Mouse (Mus musculus) heart, postnatal 36 days (tissue): ENCODE results near the gene 4930568D16Rik. TPM values are rescaled to one million over a fixed set of nuclear protein-coding genes. Genes with fewer than 3 reads are reported as not detected.

Experiments used
- DNase-seq, 2 experiments: peaks; one replicate each; pipeline ENCODE4 v3.0.0; 2021 to 2022
- intact Hi-C: fragments of 180-260 bp; cut with DNase I; formaldehyde crosslinking; loops from one replicate; pipeline ENCODE4 v1.15.1; 2025
- total RNA-seq, 2 experiments: library from RNA; stranded (reverse); gene quantifications; 2 replicates each; pipeline ENCODE4 v1.2.3; 2021

4930568D16Rik gene
- total RNA-seq, 2 experiments from 2014 or later: not detected

- intact Hi-C loops: loop anchor here (1.0 to 2.0 kb wide), 2 partner anchors 48 to 51 kb away; partner anchors contain the start of gene 4930402F06Rik
- DNase-seq: no peak
Measured at GRCm38 (mm10) chr2:35349184-35349583, 18.3 kb downstream of the 4930568D16Rik start.

- no peak for DNase-seq
- intact Hi-C loops: no loop called here
Measured at GRCm38 (mm10) chr2:35345984-35346383, 21.5 kb downstream of the 4930568D16Rik start.

GRCm38 (mm10) chr2:35342605-35343004 lies 24.9 kb downstream of the 4930568D16Rik start:
- DNase-seq: no peak
- intact Hi-C loops: no loop called here

GRCm38 (mm10) chr2:35338707-35339106 lies 28.8 kb downstream of the 4930568D16Rik start:
- peak; percentile 61 to 64 for DNase-seq
- intact Hi-C loops: no loop called here

GRCm38 (mm10) chr2:35338036-35338435 lies 29.5 kb downstream of the 4930568D16Rik start:
- intact Hi-C loops: no loop called here
- DNase-seq: no peak

GRCm38 (mm10) chr2:35337419-35337818 lies 30.1 kb downstream of the 4930568D16Rik start:
- no peak for DNase-seq
- intact Hi-C loops: loop anchor here (2.0 kb wide), 1 partner anchor 15 kb away; no protein-coding TSS in a partner anchor

GRCm38 (mm10) chr2:35336388-35337280 lies 30.9 kb downstream of the 4930568D16Rik start, which contains the start of gene Stom:
TSS of gene Stom (minus strand) at chr2:35336976.
- DNase-seq: peak; percentile 100
- intact Hi-C loops: loop anchor here (2.0 kb wide), 1 partner anchor 14 kb away; no protein-coding TSS in a partner anchor

- no peak for DNase-seq
- intact Hi-C loops: loop anchor here (2.0 kb wide), 1 partner anchor 13 kb away; no protein-coding TSS in a partner anchor
Measured at GRCm38 (mm10) chr2:35335620-35336019, 31.9 kb downstream of the 4930568D16Rik start.

- DNase-seq: no peak
- intact Hi-C loops: no loop called here
Measured at GRCm38 (mm10) chr2:35333670-35334069, 33.9 kb downstream of the 4930568D16Rik start.

- intact Hi-C loops: no loop called here
- no peak for DNase-seq
Measured at GRCm38 (mm10) chr2:35331205-35331604, 36.3 kb downstream of the 4930568D16Rik start.

GRCm38 (mm10) chr2:35329061-35329460 lies 38.5 kb downstream of the 4930568D16Rik start:
- intact Hi-C loops: no loop called here
- no peak for DNase-seq

- DNase-seq: no peak
- intact Hi-C loops: no loop called here
Measured at GRCm38 (mm10) chr2:35328064-35328792, 39.3 kb downstream of the 4930568D16Rik start.

GRCm38 (mm10) chr2:35327583-35327982 lies 39.9 kb downstream of the 4930568D16Rik start:
- no peak for DNase-seq
- intact Hi-C loops: no loop called here

GRCm38 (mm10) chr2:35326931-35327330 lies 40.6 kb downstream of the 4930568D16Rik start:
- intact Hi-C loops: no loop called here
- no peak for DNase-seq

- intact Hi-C loops: no loop called here
Measured at GRCm38 (mm10) chr2:35325930-35326329, 41.6 kb downstream of the 4930568D16Rik start.

GRCm38 (mm10) chr2:35322404-35323164 lies 44.9 kb downstream of the 4930568D16Rik start:
- intact Hi-C loops: loop anchor here (2.0 kb wide), 1 partner anchor 14 kb away; the partner anchor contains the start of gene Stom
- DNase-seq: peak; percentile 58 to 64

More at GRCm38 (mm10) chr2:35325930-35326329, 41.6 kb downstream of the 4930568D16Rik start:
- DNase-seq: no peak

GRCm38 (mm10) chr2:35320399-35320798 lies 47.1 kb downstream of the 4930568D16Rik start:
- DNase-seq: no peak
- intact Hi-C loops: no loop called here

- intact Hi-C loops: no loop called here
- DNase-seq: no peak
Measured at GRCm38 (mm10) chr2:35318405-35318804, 49.1 kb downstream of the 4930568D16Rik start.

GRCm38 (mm10) chr2:35317604-35318003 lies 49.9 kb downstream of the 4930568D16Rik start:
- intact Hi-C loops: no loop called here
- no peak for DNase-seq

GRCm38 (mm10) chr2:35314300-35314699 lies 53.2 kb downstream of the 4930568D16Rik start:
- intact Hi-C loops: no loop called here
- DNase-seq: no peak
